Mouse (Mus musculus) CH12.LX (cell line): ENCODE results near the gene Dcdc2a.

Experiments
- CTCF ChIP-seq, 2 experiments: IDR thresholded peaks in 1 of 2; conservative IDR thresholded peaks in 1 of 2; 2 replicates each; pipeline ENCODE4 v1.5.1; 2011 to 2012; ENCODE audit warnings: low read depth in 2 of 2, low read length in 2 of 2, improper control_type of control experiment in 1 of 2, inconsistent platforms in 1 of 2, mild to moderate bottlenecking in 1 of 2, moderate library complexity in 1 of 2
- E2F4 ChIP-seq: IDR thresholded peaks from 2 replicates; pipeline ENCODE4 v1.6.1; 2011; ENCODE audit warnings: low read depth, low read length, improper control_type of control experiment; ENCODE audit not compliant: insufficient replicate concordance
- ELF1 ChIP-seq: IDR thresholded peaks from 2 replicates; pipeline ENCODE4 v1.6.1; 2014; ENCODE audit warnings: low read depth, mild to moderate bottlenecking, inconsistent platforms, low read length, improper control_type of control experiment
- EP300 ChIP-seq: IDR thresholded peaks from 2 replicates; pipeline ENCODE4 v1.6.1; 2011; ENCODE audit warnings: low read length, improper control_type of control experiment
- GABPA ChIP-seq: IDR thresholded peaks from 2 replicates; pipeline ENCODE4 v1.6.1; 2012; ENCODE audit warnings: low read depth, low read length, improper control_type of control experiment, inconsistent platforms; ENCODE audit not compliant: insufficient replicate concordance
- KAT2A ChIP-seq: IDR thresholded peaks from 2 replicates; pipeline ENCODE4 v1.6.1; 2012; ENCODE audit warnings: low read length, improper control_type of control experiment, inconsistent platforms; ENCODE audit not compliant: insufficient replicate concordance
- NELFE ChIP-seq: IDR thresholded peaks from 2 replicates; pipeline ENCODE4 v1.6.1; 2011; ENCODE audit warnings: low read depth, low read length, improper control_type of control experiment
- POLR2A ChIP-seq: IDR thresholded peaks from 2 replicates; pipeline ENCODE4 v1.6.1; 2011; ENCODE audit warnings: low read depth, mild to moderate bottlenecking, improper control_type of control experiment, low read length
- RAD21 ChIP-seq: IDR thresholded peaks from 2 replicates; pipeline ENCODE4 v1.6.1; 2011; ENCODE audit warnings: low read depth, mild to moderate bottlenecking, low read length, improper control_type of control experiment, moderate library complexity
- SIN3A ChIP-seq: IDR thresholded peaks from 2 replicates; pipeline ENCODE4 v1.6.1; 2012; ENCODE audit warnings: low read length, improper control_type of control experiment, inconsistent platforms
- TCF12 ChIP-seq: IDR thresholded peaks from 2 replicates; pipeline ENCODE4 v1.6.1; 2014; ENCODE audit warnings: low read depth, mild to moderate bottlenecking, inconsistent platforms, low read length, improper control_type of control experiment
- USF1 ChIP-seq: IDR thresholded peaks from 2 replicates; pipeline ENCODE4 v1.6.1; 2014; ENCODE audit warnings: low read depth, mild to moderate bottlenecking, inconsistent platforms, low read length, improper control_type of control experiment

GRCm38 (mm10) chr13:25150154-25150781, 94.5 kb downstream of the Dcdc2a start:
- TF ChIP-seq USF1 (no peak), GABPA (no peak), SIN3A (no peak), EP300 (no peak), CTCF (conservative IDR thresholded peaks at IDR 0.05 in 1 of 2, IDR thresholded peaks at IDR 0.05 in 1 of 2; ENCODE audit: low read depth in 2 of 2, low read length in 2 of 2) (peak in 1 of 2 experiments; percentile 19; a peak in 2 of 4 replicates), KAT2A (no peak), ELF1 (no peak), NELFE (no peak), E2F4 (no peak), RAD21 (no peak), TCF12 (no peak), POLR2A (no peak)
